Mouse (Mus musculus) embryonic fibroblast, embryonic 13.5 days (primary cell): Measurements from ENCODE around the gene Ptprd. TPM values are rescaled to one million over a fixed set of nuclear protein-coding genes. Genes with fewer than 3 reads are reported as not detected.
A peak's percentile ranks its signal among the peaks of the same experiment; 100 is the strongest.

ENCODE experiments used
- H3K27ac ChIP-seq: 2 replicates; pipeline ENCODE4 v1.5.1; 2012; ENCODE audit warnings: low read length, control low read depth, inconsistent platforms; ENCODE audit not compliant: insufficient read depth
- H3K4me1 ChIP-seq: 2 replicates; pipeline ENCODE4 v1.6.1; 2011; ENCODE audit warnings: low read length; ENCODE audit not compliant: control insufficient read depth, insufficient read depth
- H3K4me3 ChIP-seq: 2 replicates; pipeline ENCODE4 v1.5.1; 2011; ENCODE audit warnings: mild to moderate bottlenecking, control low read depth, low read length; ENCODE audit not compliant: insufficient read depth
- CTCF ChIP-seq: IDR thresholded peaks from 2 replicates; pipeline ENCODE4 v1.5.1; 2011; ENCODE audit warnings: mild to moderate bottlenecking, control low read depth, low read length, moderate library complexity, borderline replicate concordance; ENCODE audit not compliant: insufficient read depth
- POLR2A ChIP-seq: IDR thresholded peaks from 2 replicates; pipeline ENCODE4 v1.6.1; 2011; ENCODE audit warnings: low read depth, mild to moderate bottlenecking, control low read depth, low read length, moderate library complexity
- polyA plus RNA-seq: library from polyadenylated mRNA; stranded (reverse); fragments of >200 nt; gene quantifications from 2 replicates; pipeline ENCODE4 v1.2.4, GENCODE M21; 2011; ENCODE audit warnings: low read depth; ENCODE audit not compliant: missing spikeins, insufficient read length

The Ptprd gene
- polyA plus RNA-seq, 1 experiment: 39.3 TPM

GRCm38 (mm10) chr4:76450351-76451018 lies 1761.3 kb downstream of the Ptprd start:
- no peak overlapping the region for H3K27ac ChIP-seq
- H3K4me1 ChIP-seq: 0 out of 2 replicates have a peak, but pooled peaks cover 2% of the 10 kb centered on the region
- TF ChIP-seq CTCF (no peak), POLR2A (no peak)
- H3K4me3 ChIP-seq: peak overlapping the region; percentile 91

GRCm38 (mm10) chr4:76449466-76450350 lies 1762.1 kb downstream of the Ptprd start:
- Histone ChIP-seq H3K4me1 (0 out of 2 replicates have a peak, but pooled peaks cover 2% of the 10 kb centered on the region), H3K4me3 (peak overlapping the region; percentile 91), H3K27ac (no peak overlapping the region; the same call in 1 of the 2 replicates)
- TF ChIP-seq POLR2A: peak; percentile 38; the same call in 1 of the 2 replicates
- TF ChIP-seq CTCF: no peak

GRCm38 (mm10) chr4:76448678-76449465 lies 1762.9 kb downstream of the Ptprd start:
- no peak for TF ChIP-seq CTCF
- no peak for TF ChIP-seq POLR2A
- Histone ChIP-seq H3K27ac (no peak overlapping the region), H3K4me1 (0 out of 2 replicates have a peak, but pooled peaks cover 2% of the 10 kb centered on the region), H3K4me3 (peak overlapping the region; percentile 91)

GRCm38 (mm10) chr4:76447396-76447795 lies 1764.4 kb downstream of the Ptprd start:
- H3K4me3 ChIP-seq: no peak overlapping the region
- TF ChIP-seq CTCF (no peak), POLR2A (no peak)
- 0 out of 2 replicates have a peak, but pooled peaks cover 2% of the 10 kb centered on the region for H3K4me1 ChIP-seq
- no peak overlapping the region for H3K27ac ChIP-seq

- no peak overlapping the region for H3K4me3 ChIP-seq
- no peak for TF ChIP-seq CTCF
- no peak for TF ChIP-seq POLR2A
- H3K4me1 ChIP-seq: no peaks in the 10 kb centered on the region
- H3K27ac ChIP-seq: no peak overlapping the region
Measured at GRCm38 (mm10) chr4:76444778-76445177, 1767.0 kb downstream of the Ptprd start.

- no peaks in the 10 kb centered on the region for H3K4me1 ChIP-seq
- H3K4me3 ChIP-seq: no peak overlapping the region
- H3K27ac ChIP-seq: no peak overlapping the region
- TF ChIP-seq CTCF (no peak), POLR2A (no peak)
Measured at GRCm38 (mm10) chr4:76443553-76443952, 1768.2 kb downstream of the Ptprd start.

- H3K4me3 ChIP-seq: no peak overlapping the region
- H3K4me1 ChIP-seq: peaks cover 2% of the 10 kb centered on the region; the same call in 1 of the 2 replicates
- TF ChIP-seq CTCF: no peak
- no peak for TF ChIP-seq POLR2A
- H3K27ac ChIP-seq: no peak overlapping the region
Measured at GRCm38 (mm10) chr4:76440791-76441364, 1770.9 kb downstream of the Ptprd start.

GRCm38 (mm10) chr4:76438496-76439079 lies 1773.2 kb downstream of the Ptprd start:
- H3K4me1 ChIP-seq: peaks cover 2% of the 10 kb centered on the region; the same call in 1 of the 2 replicates
- H3K27ac ChIP-seq: no peak overlapping the region
- H3K4me3 ChIP-seq: no peak overlapping the region
- TF ChIP-seq CTCF (no peak), POLR2A (no peak)
